10 mouse cellular contexts compared by ENCODE assay signal in the genomic region with DNA sequence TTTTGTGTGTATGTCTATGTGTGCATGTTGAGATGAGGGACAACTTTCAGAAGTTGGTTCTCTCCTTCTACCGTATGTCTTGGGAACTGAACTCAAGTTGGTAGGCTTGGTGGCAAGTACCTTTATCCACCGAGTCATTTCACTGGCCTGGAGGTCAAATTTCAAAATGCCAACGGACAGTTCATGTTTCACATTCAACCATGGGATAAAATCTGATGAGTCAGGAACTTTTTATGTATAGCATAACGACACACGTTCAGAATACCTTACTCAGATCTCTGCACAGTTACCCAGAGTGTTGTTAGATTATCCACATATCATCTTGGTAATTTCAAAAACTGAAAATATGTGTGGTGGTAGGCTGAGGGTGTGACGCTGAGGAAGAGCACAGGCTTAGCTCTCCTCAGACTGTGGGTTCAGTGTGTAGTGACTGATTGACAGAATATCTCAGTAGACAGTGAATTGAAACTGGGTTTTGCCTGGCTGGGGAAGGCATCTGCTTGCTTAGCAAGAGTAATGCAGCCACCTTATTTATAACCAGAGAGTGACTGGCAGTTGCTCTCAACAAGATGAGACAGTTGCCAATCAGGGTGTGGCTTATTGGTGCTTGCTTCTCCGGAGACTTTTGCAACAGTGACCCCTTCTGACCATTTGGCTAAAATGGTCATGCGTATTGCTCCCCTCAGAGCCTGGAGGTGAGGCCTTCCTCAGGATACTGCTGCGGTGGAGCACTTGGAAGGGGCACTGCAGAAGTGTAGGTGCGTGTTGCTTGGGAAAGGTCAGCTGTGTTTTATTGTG. TPM values are rescaled to one million over a fixed set of nuclear protein-coding genes. Genes with fewer than 3 reads are reported as not detected.
DNase-seq lines count a peak whose midpoint lies in the region; ATAC-seq and TF ChIP-seq lines count a peak whose summit lies in the region.
"Had no signal": no experiment of that assay in that cellular context is flagged by ENCODE, and none has a peak within 500 bp of the region (broad histone marks: within the 10 kb centered on the region; RNA-seq: fewer than 3 reads in every experiment).

No protein-coding gene starts in this region.

- intact Hi-C loops in gastrocnemius, adult 2 months (cut with DNase I), result loop anchor here (2.0 to 5.0 kb wide), 2 partner anchors 85 to 190 kb away; no protein-coding TSS in a partner anchor

- WGBS in kidney, embryonic 16.5 days, result 52% methylated on average over 10 of the region's 10 CpGs

- dilution Hi-C loops in CH12.LX (cut with MboI; ENCODE audit: extremely low pct_ligation_motif_present, extremely low pct_unique_long_range_greater_than_20kb, low sequenced_read_pairs), result no loop called here

- in situ Hi-C loops in CH12.LX (cut with MboI; ENCODE audit: low pct_ligation_motif_present, low pct_unique_long_range_greater_than_20kb, low sequenced_read_pairs), result loop anchor here (25.0 kb wide), 1 partner anchor 195 kb away; the partner anchor contains the start of gene Smco1

- TF ChIP-seq EP300 in CH12.LX (IDR thresholded peaks at IDR 0.05; ENCODE audit: low read length), result no peak

- peaks cover 8 to 40% of the 10 kb centered on the region in 2 experiments for H3K36me3 ChIP-seq in CH12.LX (replicated peaks in 1 of 2; ENCODE audit: control insufficient read depth in 1 of 2, insufficient read depth in 1 of 2, low read length in 1 of 2)
- H3K36me3 ChIP-seq in kidney, embryonic 16.5 days (ENCODE audit: insufficient read depth, low read length), result peaks cover 13% of the 10 kb centered on the region

- peak; percentile 65; the same call in 1 of the 2 replicates for ATAC-seq in kidney, embryonic 16.5 days (ENCODE audit: low FRiP score, low TSS enrichment)

- H3K4me1 ChIP-seq in CH12.LX (ENCODE audit: control insufficient read depth in 1 of 2, insufficient read depth in 2 of 2), result peaks cover 2 to 6% of the 10 kb centered on the region in 2 experiments; a peak in 2 of 4 replicates
- H3K4me1 ChIP-seq in kidney, embryonic 16.5 days (ENCODE audit: insufficient read depth, low read length), result no peaks in the 10 kb centered on the region

- TF ChIP-seq POLR2A in CH12.LX (IDR thresholded peaks at IDR 0.05; ENCODE audit: low read depth, low read length), result no peak

- H3K4me2 ChIP-seq in CH12.LX (ENCODE audit: insufficient read depth, low read depth, poor library complexity, severe bottlenecking), result no peak overlapping the region
- no peak overlapping the region for H3K4me2 ChIP-seq in kidney, embryonic 16.5 days (replicated peaks; ENCODE audit: low read depth, low read length)

- H3K4me3 ChIP-seq in CH12.LX (replicated peaks in 1 of 3; ENCODE audit: low read depth in 2 of 3, low read length in 2 of 3, poor library complexity in 1 of 3), result no peak overlapping the region
- peak overlapping the region; percentile 38 for H3K4me3 ChIP-seq in gastrocnemius, adult 2 months
- H3K4me3 ChIP-seq in kidney, embryonic 16.5 days (ENCODE audit: low read length), result no peak overlapping the region
- H3K4me3 ChIP-seq: myocyte had no signal

- H3K27me3 ChIP-seq in CH12.LX (replicated peaks), result no peaks in the 10 kb centered on the region
- no peaks in the 10 kb centered on the region for H3K27me3 ChIP-seq in kidney, embryonic 16.5 days (ENCODE audit: insufficient read depth, low read length)

- no peaks in the 10 kb centered on the region; the same call in 1 of the 2 replicates for H3K79me2 ChIP-seq in CH12.LX (replicated peaks; ENCODE audit: control insufficient read depth, extremely low read depth, insufficient read depth, poor library complexity, severe bottlenecking)

- no peak overlapping the region for H3K9ac ChIP-seq in CH12.LX (ENCODE audit: insufficient read depth, low read depth)
- H3K9ac ChIP-seq in kidney, embryonic 16.5 days (replicated peaks; ENCODE audit: low read length), result no peak overlapping the region

- DNase-seq in frontal cortex, postnatal 10 days (ENCODE audit: low spot score in 2 of 2), result peak; percentile 11 to 12
- DNase-seq in frontal cortex, postnatal 14 days (ENCODE audit: low spot score in 2 of 2), result no peak
- peak; percentile 84 for DNase-seq in CH12.LX (ENCODE audit: extremely low read depth)
- DNase-seq in c-Kit-positive CD71-positive TER-119-negative erythroid progenitor cells, embryonic 14.5 days (ENCODE audit: low read depth), result peak; percentile 83
- peak; percentile 80 for DNase-seq in gastrocnemius, adult 2 months
- peak; percentile 66 to 83 for DNase-seq in lung, adult 18-20 months
- DNase-seq in spleen, adult 12 weeks (ENCODE audit: low spot score), result peak; percentile 52

- no peaks in the 10 kb centered on the region for H3K9me3 ChIP-seq in CH12.LX (replicated peaks; ENCODE audit: low read length)
- H3K9me3 ChIP-seq in kidney, embryonic 16.5 days (ENCODE audit: low read length), result no peaks in the 10 kb centered on the region

- peak in 1 of 2 experiments; percentile 96; a peak in 3 of 4 replicates for TF ChIP-seq CTCF in CH12.LX (conservative IDR thresholded peaks at IDR 0.05 in 1 of 2, IDR thresholded peaks at IDR 0.05 in 1 of 2; ENCODE audit: low read depth in 2 of 2, low read length in 2 of 2)
- peak; percentile 78 for TF ChIP-seq CTCF in gastrocnemius, adult 2 months (IDR thresholded peaks at IDR 0.05)

- TF ChIP-seq RAD21 in CH12.LX (IDR thresholded peaks at IDR 0.05; ENCODE audit: low read depth, low read length), result peak; percentile 99

- H3K27ac ChIP-seq in CH12.LX (ENCODE audit: insufficient read depth, low read depth), result no peak overlapping the region
- peak overlapping the region; percentile 82 for H3K27ac ChIP-seq in gastrocnemius, adult 2 months
- H3K27ac ChIP-seq in kidney, embryonic 16.5 days (ENCODE audit: low read length), result no peak overlapping the region

TF ChIP-seq in CH12.LX, 34 proteins besides CTCF, POLR2A, EP300 and RAD21 (continues in another document):
- TF ChIP-seq USF2 (conservative IDR thresholded peaks at IDR 0.05; ENCODE audit: low read depth, low read length), result no peak
- TF ChIP-seq IRF4 (IDR thresholded peaks at IDR 0.05; ENCODE audit: low read depth, low read length), result no peak; the same call in 1 of the 2 replicates
- TF ChIP-seq ZKSCAN1 (IDR thresholded peaks at IDR 0.05; ENCODE audit: borderline replicate concordance, low read depth, low read length), result no peak
- peak; percentile 63 for TF ChIP-seq ZC3H11A (IDR thresholded peaks at IDR 0.05; ENCODE audit: low read depth, low read length)
- TF ChIP-seq GABPA (IDR thresholded peaks at IDR 0.05; ENCODE audit: insufficient replicate concordance, low read depth, low read length), result no peak
- peak; percentile 83 for TF ChIP-seq MAFK (IDR thresholded peaks at IDR 0.05; ENCODE audit: insufficient replicate concordance, low read length)
- no peak for TF ChIP-seq E2F4 (IDR thresholded peaks at IDR 0.05; ENCODE audit: insufficient replicate concordance, low read depth, low read length)
- TF ChIP-seq ZMIZ1 (IDR thresholded peaks at IDR 0.05; ENCODE audit: low read depth, low read length), result no peak
- no peak for TF ChIP-seq CHD2 (IDR thresholded peaks at IDR 0.05; ENCODE audit: low read length)
- TF ChIP-seq POLR2AphosphoS2 (IDR thresholded peaks at IDR 0.05; ENCODE audit: low read depth, low read length), result no peak
- no peak for TF ChIP-seq MXI1 (IDR thresholded peaks at IDR 0.05; ENCODE audit: low read depth, low read length)
- TF ChIP-seq KAT2A (IDR thresholded peaks at IDR 0.05; ENCODE audit: insufficient replicate concordance, low read length), result no peak
- no peak for TF ChIP-seq MAX (IDR thresholded peaks at IDR 0.05; ENCODE audit: low read length)
- peak; percentile 19; the same call in 1 of the 2 replicates for TF ChIP-seq BHLHE40 (IDR thresholded peaks at IDR 0.05; ENCODE audit: low read depth, low read length)
- TF ChIP-seq JUND (conservative IDR thresholded peaks at IDR 0.05; ENCODE audit: low read depth, low read length), result no peak
- TF ChIP-seq SMC3 (IDR thresholded peaks at IDR 0.05; ENCODE audit: low read depth, low read length), result peak; percentile 92
- no peak for TF ChIP-seq ETS1 (conservative IDR thresholded peaks at IDR 0.05; ENCODE audit: low read depth, low read length)
- TF ChIP-seq TBP (conservative IDR thresholded peaks at IDR 0.05; ENCODE audit: low read depth, low read length), result no peak
- TF ChIP-seq TCF12 (IDR thresholded peaks at IDR 0.05; ENCODE audit: low read depth, low read length), result no peak
- TF ChIP-seq CHD1 (IDR thresholded peaks at IDR 0.05; ENCODE audit: low read depth, low read length), result no peak
- TF ChIP-seq ELF1 (IDR thresholded peaks at IDR 0.05; ENCODE audit: low read depth, low read length), result no peak
- no peak for TF ChIP-seq MEF2A (IDR thresholded peaks at IDR 0.05; ENCODE audit: borderline replicate concordance, low read depth, low read length)

RNA-seq across cellular contexts. Expression of gene Pcyt1a, which starts 27.1 kb away (rescaled TPM):
- total RNA-seq in CH12.LX (2012; rRNA removed) (16.4 and 17.0 TPM in 2 replicates), CH12.LX (2014; rRNA removed) (20.3 and 21.1 TPM in 2 replicates)
- 25.7 and 28.1 TPM in 2 replicates for polyA plus RNA-seq in CH12.LX (2012; ENCODE audit: insufficient read length, low read depth)
- 100 to 1,000 TPM; 108 to 123 TPM for total RNA-seq in gastrocnemius, adult 2 months (2021)
- polyA plus RNA-seq in kidney, embryonic 16.5 days (2015; fragmentation: Nextera tagmentation; extraction: Ambion mirVana), result 38.3 and 44.6 TPM in 2 replicates

RNA-seq across cellular contexts. Expression of gene Slc51a, which starts 29.9 kb away (rescaled TPM):
- 0.08 and 0.21 TPM in 2 replicates for total RNA-seq in CH12.LX (2012; rRNA removed)
- not detected in 2 replicates for total RNA-seq in CH12.LX (2014; rRNA removed)
- 0.17 TPM in 1 of 2 replicates, not detected in the other for polyA plus RNA-seq in CH12.LX (2012; ENCODE audit: insufficient read length, low read depth)
- not detected for total RNA-seq in gastrocnemius, adult 2 months (2021)
- polyA plus RNA-seq in kidney, embryonic 16.5 days (2015; fragmentation: Nextera tagmentation; extraction: Ambion mirVana), result 3.0 and 3.9 TPM in 2 replicates

RNA-seq across cellular contexts. Expression of gene Zdhhc19, which starts 38.3 kb away (rescaled TPM):
- total RNA-seq in CH12.LX (2012; rRNA removed) (not detected in 2 replicates), CH12.LX (2014; rRNA removed) (not detected in 2 replicates)
- polyA plus RNA-seq in CH12.LX (2012; ENCODE audit: insufficient read length, low read depth), result not detected in 2 replicates
- total RNA-seq in gastrocnemius, adult 2 months (2021), result not detected
- not detected in 2 replicates for polyA plus RNA-seq in kidney, embryonic 16.5 days (2015; fragmentation: Nextera tagmentation; extraction: Ambion mirVana)
- total RNA-seq: adrenal gland, postnatal 4 days had no signal
- polyA plus RNA-seq: myocyte had no signal

RNA-seq across cellular contexts. Expression of gene Tctex1d2, which starts 38.3 kb away (rescaled TPM):
- total RNA-seq in CH12.LX (2012; rRNA removed), result not detected in 2 replicates
- not detected in 2 replicates for total RNA-seq in CH12.LX (2014; rRNA removed)
- polyA plus RNA-seq in CH12.LX (2012; ENCODE audit: insufficient read length, low read depth), result not detected in 2 replicates
- 1 to 10 TPM; 5.3 TPM for total RNA-seq in gastrocnemius, adult 2 months (2021)
- 30.0 and 30.7 TPM in 2 replicates for polyA plus RNA-seq in kidney, embryonic 16.5 days (2015; fragmentation: Nextera tagmentation; extraction: Ambion mirVana)

RNA-seq across cellular contexts. Expression of gene Tm4sf19, which starts 57.5 kb away (rescaled TPM):
- total RNA-seq in CH12.LX (2012; rRNA removed), result 0.25 and 0.29 TPM in 2 replicates
- 0.45 and 0.78 TPM in 2 replicates for total RNA-seq in CH12.LX (2014; rRNA removed)
- 0.52 and 1.3 TPM in 2 replicates for polyA plus RNA-seq in CH12.LX (2012; ENCODE audit: insufficient read length, low read depth)
- total RNA-seq in gastrocnemius, adult 2 months (2021), result not detected
- polyA plus RNA-seq in kidney, embryonic 16.5 days (2015; fragmentation: Nextera tagmentation; extraction: Ambion mirVana), result not detected in 2 replicates
- total RNA-seq: adrenal gland, postnatal 4 days had no signal

Comparison
In these comparisons a context has a peak if more than half of its experiments do, and no peak if none do; other contexts are left out.
1. DNase-seq: peak in frontal cortex, postnatal 10 days (2 of 2), CH12.LX (single experiment), c-Kit-positive CD71-positive TER-119-negative erythroid progenitor cells, embryonic 14.5 days (single experiment), gastrocnemius, adult 2 months (single experiment), lung, adult 18-20 months (2 of 2) and spleen, adult 12 weeks (single experiment); none in frontal cortex, postnatal 14 days (0 of 2).
2. RNA of gene Pcyt1a, which starts 27.1 kb away (total RNA-seq): 108 to 123 TPM in gastrocnemius, adult 2 months; 16.4 to 21.1 TPM in CH12.LX; every median in the first group is over 4 times any median in the second.